Mouse (Mus musculus): ENCODE results near the gene Klhl11.

Klhl11 gene

GRCm38 (mm10) chr11:100472197-100472934 lies at the start of gene Klhl11:
Klhl11 (minus strand) TSS chr11:100472741.
- peak; percentile 90 for DNase-seq

- DNase-seq = no peak
These were observed 48.3 kb upstream of the Klhl11 start for GRCm38 (mm10) chr11:100520838-100521237.

DNA sequence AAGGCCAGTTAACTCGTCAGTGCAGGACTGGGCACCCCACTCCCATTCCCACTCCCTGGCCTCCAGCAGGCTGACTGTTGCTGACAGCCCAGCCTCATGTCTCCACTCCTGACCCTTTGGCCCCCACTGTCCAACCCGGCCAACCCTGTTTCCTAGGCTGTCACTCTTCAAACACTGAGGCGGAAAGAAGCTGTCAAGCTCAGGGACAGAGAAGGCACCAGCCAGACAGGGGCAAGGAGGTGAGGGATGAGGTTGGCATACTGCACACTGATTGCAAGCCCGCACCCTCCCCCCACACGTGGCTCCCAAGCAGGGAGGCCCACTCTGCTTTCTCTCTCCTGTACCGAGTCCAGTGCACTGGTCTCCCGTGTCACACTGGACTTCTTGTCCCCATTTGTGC lies 46.6 kb upstream of the Klhl11 start:
- DNase-seq = no peak

DNA sequence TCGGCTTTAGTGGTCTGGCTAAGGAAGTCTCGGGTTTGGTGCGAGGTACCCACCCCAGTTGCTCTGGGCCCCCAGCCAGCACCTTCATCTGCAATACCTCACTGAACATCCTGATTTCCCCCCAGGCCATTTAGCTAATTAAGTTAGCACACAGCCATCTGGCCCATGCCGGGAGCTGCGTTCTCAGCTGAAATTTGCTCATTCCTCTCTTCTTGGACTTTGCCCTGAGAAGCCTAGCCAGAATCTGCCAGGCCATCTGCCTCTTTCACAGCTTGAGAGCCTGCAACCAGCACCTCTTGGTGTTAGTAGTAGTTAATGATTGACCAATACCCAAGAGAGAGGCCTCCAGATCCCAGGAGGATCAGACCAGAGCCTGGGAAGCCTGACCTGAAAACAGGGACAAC lies 45.6 kb upstream of the Klhl11 start:
- no peak for DNase-seq

DNA sequence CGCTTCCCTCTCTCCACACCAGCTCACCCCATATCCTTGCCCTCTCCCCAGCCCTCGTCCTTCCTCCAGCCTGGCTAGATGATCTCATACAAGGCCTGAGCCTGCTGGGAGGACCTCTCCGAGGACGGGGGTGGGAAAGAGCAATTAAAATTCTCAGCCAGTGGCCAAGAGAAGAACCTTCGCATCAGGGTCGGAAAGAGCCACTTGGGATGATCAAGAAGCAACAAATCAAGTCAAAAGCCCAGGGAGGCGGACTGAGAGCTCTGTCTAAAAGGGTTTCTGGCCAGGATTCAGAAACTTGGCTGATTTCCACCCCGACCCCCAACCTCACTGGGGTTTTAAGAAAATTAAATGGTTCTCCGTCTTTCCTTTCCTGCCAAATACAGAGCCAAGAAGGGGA lies 43.8 kb upstream of the Klhl11 start:
- DNase-seq = no peak

DNA sequence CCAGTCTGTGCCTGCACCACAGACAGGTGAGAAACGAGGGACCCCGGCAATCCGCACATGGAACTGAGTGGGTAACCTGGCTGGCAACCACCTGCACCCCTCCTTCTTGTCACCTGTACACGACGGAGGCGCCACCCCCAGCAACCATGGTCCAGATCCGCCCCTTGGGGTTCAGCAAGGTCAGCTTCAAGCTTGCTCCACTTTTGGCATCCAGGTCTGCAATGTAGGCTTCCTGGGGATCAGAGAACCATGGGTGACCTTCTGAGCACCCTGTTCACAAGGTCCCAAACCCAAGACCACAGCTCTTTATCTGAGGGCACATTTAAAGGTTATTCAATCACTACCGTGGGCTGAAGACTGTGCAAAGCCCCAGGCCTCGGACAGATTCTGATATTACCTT lies 43.2 kb upstream of the Klhl11 start:
- no peak for DNase-seq

- no peak for DNase-seq
These were observed 42.5 kb upstream of the Klhl11 start for GRCm38 (mm10) chr11:100515061-100515460.

DNA sequence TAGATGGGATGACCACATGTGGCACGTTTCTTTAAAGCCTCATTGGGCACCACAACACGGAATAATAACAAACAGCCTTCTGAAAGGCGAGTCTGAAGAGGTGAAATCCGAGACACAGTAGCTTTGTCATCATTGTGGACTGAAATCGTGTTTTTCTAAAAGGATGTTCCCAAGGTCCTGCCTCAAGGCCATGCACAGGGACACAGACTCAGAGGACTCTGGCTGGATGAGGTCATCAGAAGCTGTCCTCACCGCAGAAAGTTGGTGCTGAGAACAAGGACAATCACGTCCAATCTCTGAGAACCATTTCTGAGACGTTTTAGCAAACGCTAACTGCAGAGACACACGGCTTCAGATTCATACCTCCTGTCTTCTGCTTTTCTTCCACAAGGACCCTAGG lies 41.2 kb upstream of the Klhl11 start:
- DNase-seq = no peak

- DNase-seq = peak; percentile 34
These were observed 39.8 kb upstream of the Klhl11 start for GRCm38 (mm10) chr11:100512384-100512783.

DNA sequence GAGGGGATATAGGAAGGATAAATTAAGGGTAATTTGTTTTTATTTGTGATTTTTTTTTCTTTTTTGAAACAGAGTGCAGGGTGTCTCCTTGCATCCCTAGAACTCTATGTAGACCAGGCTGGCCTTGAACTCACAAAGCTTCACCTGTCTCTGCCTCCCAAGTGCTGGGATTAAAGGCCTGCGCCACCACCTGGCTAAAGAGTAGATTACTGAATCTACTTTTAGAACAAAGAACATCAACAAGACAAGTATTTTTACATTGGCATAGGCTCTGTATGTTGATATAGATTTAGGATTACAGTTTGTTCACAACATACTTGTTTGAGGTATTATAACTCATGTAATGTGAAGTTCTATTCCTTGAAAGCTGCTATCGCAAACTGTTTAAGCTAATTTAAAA lies 38.0 kb upstream of the Klhl11 start:
- no peak for DNase-seq

- no peak for DNase-seq
These were observed 33.5 kb upstream of the Klhl11 start for GRCm38 (mm10) chr11:100505997-100506396.

GRCm38 (mm10) chr11:100504990-100505660 lies 32.6 kb upstream of the Klhl11 start:
- DNase-seq = no peak

DNA sequence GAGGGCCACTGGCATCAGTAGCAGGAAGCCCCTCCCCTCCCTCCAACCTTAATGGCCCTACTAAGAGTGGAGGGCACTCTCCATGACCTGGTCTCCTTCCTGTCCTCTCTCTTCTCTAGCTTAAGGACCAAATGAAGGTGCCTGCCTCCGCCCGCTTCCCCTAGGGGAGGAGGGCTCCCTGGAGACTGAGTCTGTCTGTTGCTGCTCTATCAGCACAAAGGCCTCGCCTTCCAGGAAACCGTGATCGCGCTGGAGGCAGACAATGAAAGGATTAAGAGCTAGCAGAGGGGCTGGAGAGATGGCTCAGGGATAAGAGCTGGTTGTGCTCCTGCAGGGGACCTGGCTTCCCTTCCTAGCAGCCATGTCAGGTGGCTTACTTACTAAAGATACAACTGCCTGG lies 28.8 kb upstream of the Klhl11 start:
- DNase-seq = no peak

DNA sequence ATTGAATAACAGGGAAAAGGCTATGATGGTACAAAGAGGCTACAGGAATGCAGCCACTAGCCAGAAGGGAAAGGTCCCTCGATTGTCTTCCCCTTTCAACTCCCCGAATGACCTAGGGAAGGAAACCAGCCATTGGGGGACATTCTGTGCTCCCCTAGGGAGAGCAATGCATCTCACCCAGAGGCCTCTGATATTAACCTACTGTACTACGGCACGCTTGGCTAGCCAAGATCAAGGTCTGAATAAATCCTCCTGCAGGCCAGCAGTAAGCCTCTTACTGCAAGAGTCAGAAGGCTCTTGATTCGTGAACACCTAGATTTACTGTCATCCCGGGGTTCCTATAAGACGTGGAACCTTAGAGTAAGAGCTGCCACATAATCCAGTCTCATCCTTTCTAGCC lies 28.1 kb upstream of the Klhl11 start:
- DNase-seq = no peak

- DNase-seq = no peak
These were observed 27.7 kb upstream of the Klhl11 start for GRCm38 (mm10) chr11:100500241-100500640.

DNA sequence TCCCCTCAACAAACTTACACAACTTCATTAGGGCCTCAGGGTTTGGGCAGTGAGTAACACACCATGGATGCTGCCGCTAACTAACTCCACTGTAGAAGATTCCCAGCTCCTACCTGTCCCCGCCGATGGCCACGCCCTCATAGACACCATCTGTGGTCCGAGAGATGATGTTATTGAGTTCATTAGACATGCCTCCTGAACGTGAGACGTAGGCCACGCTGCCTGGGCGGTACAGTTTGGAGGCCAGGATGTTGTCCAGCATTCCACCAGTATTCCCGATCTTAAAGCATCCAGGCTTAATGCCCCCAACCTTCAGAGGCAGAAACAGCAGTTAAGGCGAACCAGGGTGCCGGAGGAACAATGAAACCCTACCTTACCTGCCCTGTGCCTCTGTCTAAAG lies 21.2 kb upstream of the Klhl11 start:
- DNase-seq = no peak

DNA sequence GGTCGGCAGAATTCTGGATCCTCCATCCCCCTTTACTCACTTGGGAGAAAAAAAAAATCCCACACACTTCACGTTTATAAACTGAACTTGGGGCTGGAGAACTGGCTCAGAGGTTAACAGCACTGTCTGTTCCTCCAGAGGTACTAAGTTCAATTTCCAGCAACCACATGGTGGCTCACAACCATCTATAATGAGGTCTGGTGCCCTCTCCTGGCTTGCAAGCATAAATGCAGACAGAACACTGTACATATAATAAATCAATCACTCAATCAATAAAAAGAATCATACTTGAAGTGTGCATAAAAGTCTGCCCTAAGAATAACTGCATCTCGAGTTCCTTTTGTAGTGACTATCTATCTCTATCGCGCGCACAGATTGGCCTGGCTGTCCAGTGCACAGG lies 18.4 kb upstream of the Klhl11 start:
- DNase-seq = no peak

- DNase-seq = no peak
These were observed 13.4 kb upstream of the Klhl11 start for GRCm38 (mm10) chr11:100485801-100486538.

GRCm38 (mm10) chr11:100484461-100484860 lies 11.9 kb upstream of the Klhl11 start:
- no peak for DNase-seq

GRCm38 (mm10) chr11:100479152-100479551 lies 6.6 kb upstream of the Klhl11 start:
- DNase-seq = no peak

GRCm38 (mm10) chr11:100476281-100476680 lies 3.7 kb upstream of the Klhl11 start:
- DNase-seq = no peak

GRCm38 (mm10) chr11:100472935-100473295 lies 374 bp upstream of the Klhl11 start:
- DNase-seq = no peak

GRCm38 (mm10) chr11:100471352-100472196 lies 967 bp downstream of the Klhl11 start:
- no peak for DNase-seq

Measured in right cerebral cortex, postnatal 25 days (tissue).